Mouse (Mus musculus) left cerebral cortex, adult 2 months (tissue): ENCODE measurements at regions not wholly inside any gene's neighbourhood (a gene's known extent, or its start where the extent isn't known, plus 50 kb on each side); places are given as distances from the start of the nearest gene placed in this dataset.

Experiments
- DNase-seq, 2 experiments: peaks; one replicate each; pipeline ENCODE4 v3.0.0; 2021 to 2022; ENCODE audit warnings: low spot score in 2 of 2, mixed read lengths in 1 of 2; ENCODE audit errors: extremely low spot score in 1 of 2
- H3K27ac ChIP-seq: fragments of 200-600 bp; 2 replicates; pipeline ENCODE4 v1.8.1; 2022
- H3K4me3 ChIP-seq: fragments of 200-600 bp; 2 replicates; pipeline ENCODE4 v1.8.1; 2022
- CTCF ChIP-seq: fragments of 200-600 bp; IDR thresholded peaks from 2 replicates; pipeline ENCODE4 v1.8.1; 2022; ENCODE audit warnings: antibody characterized with exemption, mild to moderate bottlenecking, moderate library complexity
- intact Hi-C: fragments of 180-260 bp; cut with DNase I; formaldehyde crosslinking; loops from one replicate; pipeline ENCODE4 v1.15.1; 2025

DNA sequence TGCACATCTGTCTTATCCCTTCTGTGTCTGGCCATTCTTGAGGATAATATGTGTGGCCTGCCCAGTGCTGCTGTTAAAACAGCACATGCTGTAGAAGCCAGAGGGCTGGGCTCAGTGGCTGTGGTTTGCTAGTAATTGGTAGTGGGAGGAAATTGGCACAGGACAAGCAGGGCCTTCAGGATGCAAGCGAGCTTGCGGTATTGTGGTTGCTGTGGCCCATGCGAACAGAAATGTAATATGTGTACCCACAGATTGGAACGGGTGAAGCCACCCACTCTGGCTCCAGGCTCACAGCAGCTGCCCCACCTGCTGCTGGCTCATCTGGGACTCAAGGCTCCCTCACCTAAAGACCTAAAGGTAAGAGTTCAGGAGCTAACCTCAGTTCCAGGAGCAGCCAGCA lies 51.8 kb upstream of the Tgm3 start:
- Histone ChIP-seq H3K27ac (no peak overlapping the region), H3K4me3 (no peak overlapping the region)
- intact Hi-C loops = no loop called here
- no peak for TF ChIP-seq CTCF
- no peak for DNase-seq

DNA sequence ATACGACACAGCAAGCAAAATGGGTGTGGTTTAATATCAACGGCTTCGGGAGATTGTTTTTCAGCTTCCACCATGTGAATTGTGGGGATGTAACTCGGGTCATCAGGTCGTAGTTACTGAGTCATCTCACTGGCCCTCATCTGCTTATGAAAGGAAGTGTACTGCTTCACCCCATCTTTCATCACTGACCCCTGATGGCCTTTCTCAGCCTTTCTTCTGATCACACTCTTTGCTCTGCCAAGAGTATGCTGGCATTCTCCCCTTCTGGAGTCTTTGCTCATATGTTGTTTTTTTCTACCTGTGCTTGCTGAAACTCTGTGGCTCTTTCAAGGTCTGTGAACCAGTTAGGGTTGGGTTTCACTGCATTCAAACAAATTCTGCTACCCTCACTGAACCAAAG lies 50.6 kb upstream of the Tgm3 start:
- DNase-seq = no peak
- Histone ChIP-seq H3K4me3 (no peak overlapping the region), H3K27ac (no peak overlapping the region)
- intact Hi-C loops = no loop called here
- TF ChIP-seq CTCF = no peak
